Mouse (Mus musculus) G1E (cell line): ENCODE measurements around the gene H2-Aa.

Experiments used
- CTCF ChIP-seq: IDR thresholded peaks from 2 replicates; pipeline ENCODE4 v1.5.1; 2012; ENCODE audit warnings: low read depth, low read length, inconsistent platforms, mixed read lengths
- GATA1 ChIP-seq: IDR thresholded peaks from 2 replicates; pipeline ENCODE4 v1.6.1; 2012; ENCODE audit warnings: borderline replicate concordance, low read length, inconsistent platforms, mixed read lengths
- GATA2 ChIP-seq: IDR thresholded peaks from 2 replicates; pipeline ENCODE4 v1.6.1; 2012; ENCODE audit warnings: low read depth, low read length, inconsistent platforms, borderline replicate concordance
- POLR2AphosphoS5 ChIP-seq: IDR thresholded peaks from 2 replicates; pipeline ENCODE4 v1.6.1; 2012; ENCODE audit warnings: low read depth, low read length, inconsistent platforms; ENCODE audit not compliant: insufficient replicate concordance
- TAL1 ChIP-seq: conservative IDR thresholded peaks from 2 replicates; pipeline ENCODE4 v1.6.1; 2012; ENCODE audit warnings: low read depth, low read length, inconsistent platforms, mixed read lengths

- TF ChIP-seq CTCF (no peak), GATA1 (no peak), GATA2 (no peak), POLR2AphosphoS5 (no peak), TAL1 (no peak)
These were observed 40.6 kb downstream of the H2-Aa start for GRCm38 (mm10) chr17:34247047-34247446.
